Mouse (Mus musculus) cerebellum, postnatal 4 days (tissue): Measurements from ENCODE around the gene Tnnt3.

Experiments
- DNase-seq, 2 experiments: peaks; one replicate each; pipeline ENCODE4 v3.0.0; 2022; ENCODE audit warnings: low spot score in 2 of 2, mixed read lengths in 1 of 2

Tnnt3 gene

GRCm38 (mm10) chr7:142564955-142565643 lies 66.5 kb downstream of the Tnnt3 start:
- no peak for DNase-seq
